Mouse (Mus musculus): ENCODE results near the gene Nploc4.

DNA sequence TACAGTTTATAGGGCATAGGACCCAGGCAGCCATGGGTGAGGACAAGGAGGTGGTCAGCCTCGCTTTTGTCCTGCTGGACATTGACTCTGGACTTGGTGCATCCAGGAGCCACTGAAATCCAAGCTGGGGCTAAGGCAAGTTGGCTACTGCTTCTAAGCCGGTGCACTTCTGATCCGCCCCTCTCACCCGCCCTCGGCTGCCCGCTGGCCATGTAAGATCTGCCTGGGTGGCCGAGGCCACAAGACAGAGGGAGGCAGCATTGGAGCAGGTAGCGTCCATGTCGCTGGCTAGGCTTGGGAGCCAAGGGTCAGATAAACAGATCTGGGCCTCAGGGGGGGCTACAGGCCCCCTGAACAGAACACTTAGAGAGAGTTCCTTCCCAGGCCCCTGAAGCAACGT is 76.2 kb downstream of the Nploc4 start, which contains the start of gene Fscn2:
- TF ChIP-seq CTCF (conservative IDR thresholded peaks at IDR 0.05; ENCODE audit: low read length) (no peak), POU5F1 (IDR thresholded peaks at IDR 0.05; ENCODE audit: borderline replicate concordance, low read length) (no peak)

Measured in E14TG2a.4 (cell line).